Mouse (Mus musculus): Measurements from ENCODE around the gene Cmtm8.

Cmtm8 gene

GRCm38 (mm10) chr9:114758272-114758671, 85.7 kb downstream of the Cmtm8 start:
- no peak for DNase-seq (ENCODE audit: low spot score in 2 of 2)

GRCm38 (mm10) chr9:114752863-114753484, 91.0 kb downstream of the Cmtm8 start:
- peak; percentile 92 to 94 for DNase-seq (ENCODE audit: low spot score in 2 of 2)

GRCm38 (mm10) chr9:114752311-114752710, 91.6 kb downstream of the Cmtm8 start:
- no peak for DNase-seq (ENCODE audit: low spot score in 2 of 2)

GRCm38 (mm10) chr9:114751582-114751981, 92.4 kb downstream of the Cmtm8 start:
- no peak for DNase-seq (ENCODE audit: low spot score in 2 of 2)

GRCm38 (mm10) chr9:114747466-114747865, 96.5 kb downstream of the Cmtm8 start:
- no peak for DNase-seq (ENCODE audit: low spot score in 2 of 2)

- peak; percentile 52 to 67 for DNase-seq (ENCODE audit: low spot score in 2 of 2)
Measured at GRCm38 (mm10) chr9:114747012-114747411, 96.9 kb downstream of the Cmtm8 start.

GRCm38 (mm10) chr9:114745654-114746053, 98.3 kb downstream of the Cmtm8 start:
- DNase-seq (ENCODE audit: low spot score in 2 of 2): no peak

- DNase-seq (ENCODE audit: low spot score in 2 of 2): peak in 1 of 2 experiments; percentile 29
Measured at GRCm38 (mm10) chr9:114745163-114745562, 98.8 kb downstream of the Cmtm8 start.

GRCm38 (mm10) chr9:114742731-114743130, 101.2 kb downstream of the Cmtm8 start:
- DNase-seq (ENCODE audit: low spot score in 2 of 2): no peak

GRCm38 (mm10) chr9:114740336-114740735, 103.6 kb downstream of the Cmtm8 start:
- no peak for DNase-seq (ENCODE audit: low spot score in 2 of 2)
